Comparison of ENCODE assay signal across 17 mouse cellular contexts in genomic region chr6:84617051-84617450, GRCm38 (mm10). TPM values are rescaled to one million over a fixed set of nuclear protein-coding genes. Genes with fewer than 3 reads are reported as not detected.
DNase-seq lines count a peak whose midpoint lies in the region; ATAC-seq lines count a peak whose summit lies in the region.
"Had no signal": no experiment of that assay in that cellular context is flagged by ENCODE, and none has a peak within 500 bp of the region (broad histone marks: within the 10 kb centered on the region; RNA-seq: fewer than 3 reads in every experiment).

No protein-coding gene starts in this region.

- ATAC-seq in activated CD4-positive, CD25-positive, alpha-beta regulatory T cell, adult 4 months = peak; percentile 97
- ATAC-seq: forebrain, postnatal 0 days; hindbrain, postnatal 0 days; liver, postnatal 0 days had no signal

- peak; percentile 5 for DNase-seq in lung, postnatal 25 days (ENCODE audit: low spot score)
- DNase-seq in lung, adult 18-20 months = no peak
- DNase-seq in thymus, postnatal 0 days (ENCODE audit: low spot score) = peak; percentile 82
- DNase-seq in kidney, postnatal 4 days = no peak
- no peak for DNase-seq in left cerebral cortex, adult 18-20 months (ENCODE audit: low spot score in 2 of 2)
- no peak for DNase-seq in urinary bladder, postnatal 25 days (ENCODE audit: low spot score)
- DNase-seq: adrenal gland, postnatal 36 days; cerebellum, adult 11 months; cerebellum, postnatal 10 days; forebrain, postnatal 0 days; gastrocnemius, postnatal 36 days; kidney, adult 2 months; liver, postnatal 0 days; lung, postnatal 10 days had no signal

RNA-seq across cellular contexts. Expression of gene Cyp26b1, which starts 23.3 kb away (rescaled TPM):
- under 1 TPM in 1 of 2 experiments, not detected in 1; 0.52 TPM for polyA plus RNA-seq in activated CD4-positive, CD25-positive, alpha-beta regulatory T cell, adult 4 months (2017; shearing (Covaris generic))
- polyA plus RNA-seq in thymus, postnatal 0 days (2015; fragmentation: Nextera tagmentation; extraction: Ambion mirVana) = 3.0 and 3.4 TPM in 2 replicates
- total RNA-seq in left cerebral cortex, adult 18-20 months (2021) = 10 to 100 TPM in 1 of 2 experiments, 1 to 10 TPM in 1; 5.9 to 10.2 TPM
- total RNA-seq: megakaryocyte progenitor cell, adult 5-6 weeks had no signal

Comparison
In these comparisons a context has a peak if more than half of its experiments do, and no peak if none do; other contexts are left out.
1. DNase-seq: peak in lung, postnatal 25 days (single experiment) and thymus, postnatal 0 days (single experiment); none in lung, adult 18-20 months (0 of 2), kidney, postnatal 4 days (0 of 2), left cerebral cortex, adult 18-20 months (0 of 2) and urinary bladder, postnatal 25 days (single experiment).